Mouse (Mus musculus): ENCODE measurements around the gene Sobp. TPM values are rescaled to one million over a fixed set of nuclear protein-coding genes. Genes with fewer than 3 reads are reported as not detected.

The Sobp gene
- polyA plus RNA-seq, 1 experiment from 2014 or later: 3.7 TPM

DNA sequence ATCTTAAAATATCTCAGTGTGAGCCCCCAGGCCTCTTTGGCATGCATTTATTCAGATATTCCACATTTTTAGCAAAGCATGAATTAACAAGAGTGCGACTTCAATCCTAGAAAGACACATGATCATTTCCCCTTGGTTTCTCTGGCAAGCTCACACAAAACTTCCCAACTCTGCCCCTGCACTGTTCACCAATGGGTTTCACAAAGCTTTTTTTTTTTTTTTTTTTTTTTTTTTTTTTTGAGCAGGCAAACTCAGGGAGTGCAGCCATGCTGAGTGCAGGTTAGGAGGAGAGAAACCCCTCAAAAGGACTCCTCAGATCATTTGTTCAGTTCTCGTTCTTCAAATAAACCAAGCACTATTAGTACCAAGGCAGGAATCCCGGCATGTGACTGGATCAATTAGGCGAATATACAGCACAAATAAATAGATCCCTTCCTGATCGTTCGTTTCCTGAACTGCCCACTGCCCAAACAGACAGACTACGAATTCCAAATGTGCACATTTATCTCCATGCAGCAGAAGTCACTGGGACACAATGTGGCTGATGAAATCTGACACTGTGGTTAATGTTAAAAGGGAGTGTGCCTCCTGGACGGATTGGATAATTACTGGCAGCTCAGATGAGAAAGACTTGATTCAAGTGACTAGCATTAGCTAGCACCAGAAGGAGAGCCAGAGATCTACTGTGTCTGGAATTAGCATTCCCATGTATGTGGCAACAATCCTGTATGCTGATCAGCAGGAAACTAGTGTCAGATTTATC is 53.5 kb downstream of the Sobp start:
- Histone ChIP-seq H3K9me3 (replicated peaks) (no peaks in the 10 kb centered on the region), H3K4me3 (replicated peaks) (no peak overlapping the region), H3K36me3 (no peaks in the 10 kb centered on the region), H3K4me2 (replicated peaks) (no peak overlapping the region), H3K27ac (replicated peaks) (no peak overlapping the region), H3K4me1 (peaks cover 21% of the 10 kb centered on the region; the same call in 1 of the 2 replicates), H3K9ac (no peak overlapping the region), H3K27me3 (no peaks in the 10 kb centered on the region)
- no peak for ATAC-seq (ENCODE audit: insufficient number of reproducible peaks, low FRiP score, low TSS enrichment, low read depth)
- WGBS: 28% methylated on average over 8 of the region's 8 CpGs

GRCm38 (mm10) chr10:43116083-43116927 is 58.0 kb downstream of the Sobp start:
- ATAC-seq (ENCODE audit: insufficient number of reproducible peaks, low FRiP score, low TSS enrichment, low read depth): no peak; the same call in 1 of the 2 replicates

GRCm38 (mm10) chr10:43112296-43112695 is 62.0 kb downstream of the Sobp start:
- H3K4me1 ChIP-seq: peaks cover 7% of the 10 kb centered on the region; the same call in 1 of the 2 replicates
- H3K4me2 ChIP-seq (replicated peaks): no peak overlapping the region
- H3K36me3 ChIP-seq: no peaks in the 10 kb centered on the region
- H3K9ac ChIP-seq: no peak overlapping the region
- H3K27me3 ChIP-seq: no peaks in the 10 kb centered on the region
- WGBS: 81% methylated on average over 7 of the region's 7 CpGs
- no peak overlapping the region for H3K4me3 ChIP-seq (replicated peaks)
- ATAC-seq (ENCODE audit: insufficient number of reproducible peaks, low FRiP score, low TSS enrichment, low read depth): no peak
- H3K9me3 ChIP-seq (replicated peaks): no peaks in the 10 kb centered on the region
- no peak overlapping the region for H3K27ac ChIP-seq (replicated peaks)

More at GRCm38 (mm10) chr10:43116083-43116927, 58.0 kb downstream of the Sobp start:
- H3K4me2 ChIP-seq (replicated peaks): no peak overlapping the region
- no peaks in the 10 kb centered on the region for H3K9me3 ChIP-seq (replicated peaks)
- no peaks in the 10 kb centered on the region for H3K36me3 ChIP-seq
- H3K27me3 ChIP-seq: no peaks in the 10 kb centered on the region
- no peak overlapping the region for H3K4me3 ChIP-seq (replicated peaks)
- H3K4me1 ChIP-seq: peaks cover 13% of the 10 kb centered on the region; the same call in 1 of the 2 replicates
- H3K27ac ChIP-seq (replicated peaks): no peak overlapping the region
- 50% methylated on average over 3 of the region's 3 CpGs for WGBS
- no peak overlapping the region for H3K9ac ChIP-seq

GRCm38 (mm10) chr10:43106616-43107015 is 67.7 kb downstream of the Sobp start:
- Histone ChIP-seq H3K27me3 (no peaks in the 10 kb centered on the region), H3K27ac (replicated peaks) (no peak overlapping the region)
- WGBS: 74% methylated on average over 8 of the region's 8 CpGs

GRCm38 (mm10) chr10:43106196-43106595 is 68.1 kb downstream of the Sobp start:
- Histone ChIP-seq H3K9ac (no peak overlapping the region), H3K4me3 (replicated peaks) (no peak overlapping the region), H3K4me1 (no peaks in the 10 kb centered on the region), H3K9me3 (replicated peaks) (no peaks in the 10 kb centered on the region), H3K27me3 (no peaks in the 10 kb centered on the region), H3K4me2 (replicated peaks) (no peak overlapping the region), H3K27ac (replicated peaks) (no peak overlapping the region), H3K36me3 (no peaks in the 10 kb centered on the region)
- ATAC-seq (ENCODE audit: insufficient number of reproducible peaks, low FRiP score, low TSS enrichment, low read depth): no peak
- WGBS: 53% methylated on average over 7 of the region's 7 CpGs

More at GRCm38 (mm10) chr10:43106616-43107015, 67.7 kb downstream of the Sobp start:
- no peaks in the 10 kb centered on the region for H3K4me1 ChIP-seq
- no peak overlapping the region for H3K4me3 ChIP-seq (replicated peaks)
- no peak overlapping the region for H3K9ac ChIP-seq
- no peak for ATAC-seq (ENCODE audit: insufficient number of reproducible peaks, low FRiP score, low TSS enrichment, low read depth)
- H3K36me3 ChIP-seq: no peaks in the 10 kb centered on the region
- no peak overlapping the region for H3K4me2 ChIP-seq (replicated peaks)
- no peaks in the 10 kb centered on the region for H3K9me3 ChIP-seq (replicated peaks)

DNA sequence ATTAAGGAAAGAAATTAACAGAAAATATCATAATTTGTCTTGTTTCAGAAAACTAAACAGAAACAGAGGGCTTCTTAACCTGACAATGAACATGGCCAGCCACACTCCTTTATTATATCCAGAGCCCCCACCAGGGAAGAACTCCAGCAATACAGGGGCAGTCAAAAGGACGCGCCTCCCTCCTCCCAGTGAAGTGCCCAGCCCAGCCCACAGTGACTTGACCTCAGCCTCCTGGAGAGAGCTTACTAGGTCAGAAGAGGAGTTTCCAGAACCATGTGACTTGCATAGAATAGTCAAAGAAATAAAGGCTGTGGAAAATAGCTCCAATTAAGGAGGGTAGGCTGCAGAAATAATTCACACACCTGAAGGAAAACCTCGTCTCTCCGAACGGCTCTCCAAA is 73.8 kb downstream of the Sobp start:
- Histone ChIP-seq H3K9me3 (replicated peaks) (no peaks in the 10 kb centered on the region), H3K9ac (no peak overlapping the region), H3K4me2 (replicated peaks) (no peak overlapping the region), H3K27me3 (no peaks in the 10 kb centered on the region), H3K27ac (replicated peaks) (no peak overlapping the region), H3K4me3 (replicated peaks) (no peak overlapping the region), H3K36me3 (no peaks in the 10 kb centered on the region), H3K4me1 (no peaks in the 10 kb centered on the region)
- 67% methylated on average over 5 of the region's 5 CpGs for WGBS
- ATAC-seq (ENCODE audit: insufficient number of reproducible peaks, low FRiP score, low TSS enrichment, low read depth): no peak

GRCm38 (mm10) chr10:43099229-43099628 is 75.1 kb downstream of the Sobp start:
- Histone ChIP-seq H3K4me1 (no peaks in the 10 kb centered on the region), H3K27ac (replicated peaks) (no peak overlapping the region), H3K27me3 (no peaks in the 10 kb centered on the region), H3K4me3 (replicated peaks) (no peak overlapping the region), H3K9ac (no peak overlapping the region), H3K4me2 (replicated peaks) (no peak overlapping the region), H3K9me3 (replicated peaks) (no peaks in the 10 kb centered on the region), H3K36me3 (no peaks in the 10 kb centered on the region)
- ATAC-seq (ENCODE audit: insufficient number of reproducible peaks, low FRiP score, low TSS enrichment, low read depth): no peak
- 69% methylated on average over 6 of the region's 6 CpGs for WGBS

DNA sequence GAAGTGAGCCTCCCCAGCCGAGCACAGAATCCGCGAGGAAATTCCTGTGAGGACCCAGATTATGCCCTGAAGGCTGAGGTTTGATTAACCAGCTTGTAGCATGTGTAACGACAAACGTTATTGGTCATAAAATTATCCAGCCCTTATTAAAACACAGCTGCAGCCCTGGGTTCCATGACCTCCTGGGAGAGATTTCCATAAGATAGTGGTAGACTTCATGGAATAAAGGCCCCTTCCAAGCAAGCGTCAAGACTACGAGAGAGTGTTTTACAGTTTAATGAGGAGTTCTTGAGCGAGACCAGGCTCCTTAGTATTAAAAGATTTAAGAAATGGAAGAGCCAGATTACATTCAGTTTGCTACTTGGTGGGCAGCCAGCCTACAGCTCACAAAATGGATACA is 76.6 kb downstream of the Sobp start:
- no peak overlapping the region for H3K4me2 ChIP-seq (replicated peaks)
- no peak overlapping the region for H3K4me3 ChIP-seq (replicated peaks)
- no peak for ATAC-seq (ENCODE audit: insufficient number of reproducible peaks, low FRiP score, low TSS enrichment, low read depth)
- H3K27me3 ChIP-seq: no peaks in the 10 kb centered on the region
- no peaks in the 10 kb centered on the region for H3K36me3 ChIP-seq
- no peak overlapping the region for H3K27ac ChIP-seq (replicated peaks)
- no peaks in the 10 kb centered on the region for H3K9me3 ChIP-seq (replicated peaks)
- no peaks in the 10 kb centered on the region for H3K4me1 ChIP-seq
- no peak overlapping the region for H3K9ac ChIP-seq
- WGBS: 49% methylated on average over 8 of the region's 8 CpGs

DNA sequence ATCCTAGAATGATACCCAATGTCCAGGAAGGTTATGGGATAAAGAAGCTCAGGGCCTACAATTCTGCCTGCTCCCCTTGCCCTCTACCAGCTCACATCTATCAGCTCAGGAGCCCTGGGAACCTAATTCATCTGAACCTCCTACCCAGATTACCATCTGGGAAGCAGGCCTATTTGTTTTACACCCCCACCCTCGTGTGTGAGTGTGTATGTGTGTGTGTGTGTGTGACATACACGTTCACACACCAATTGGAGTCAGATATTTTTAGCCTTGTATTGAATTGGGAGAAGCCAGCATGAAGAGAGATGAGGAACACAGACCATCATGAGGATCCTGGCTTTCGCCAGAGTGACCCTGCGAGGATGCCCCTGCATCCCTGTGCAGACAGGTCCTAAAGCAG is 77.7 kb downstream of the Sobp start:
- no peak overlapping the region for H3K4me2 ChIP-seq (replicated peaks)
- 65% methylated on average over 4 of the region's 4 CpGs for WGBS
- H3K36me3 ChIP-seq: no peaks in the 10 kb centered on the region
- H3K27me3 ChIP-seq: no peaks in the 10 kb centered on the region
- no peak overlapping the region for H3K4me3 ChIP-seq (replicated peaks)
- ATAC-seq (ENCODE audit: insufficient number of reproducible peaks, low FRiP score, low TSS enrichment, low read depth): no peak
- H3K4me1 ChIP-seq: no peaks in the 10 kb centered on the region
- H3K9me3 ChIP-seq (replicated peaks): no peaks in the 10 kb centered on the region
- H3K9ac ChIP-seq: no peak overlapping the region
- H3K27ac ChIP-seq (replicated peaks): no peak overlapping the region

DNA sequence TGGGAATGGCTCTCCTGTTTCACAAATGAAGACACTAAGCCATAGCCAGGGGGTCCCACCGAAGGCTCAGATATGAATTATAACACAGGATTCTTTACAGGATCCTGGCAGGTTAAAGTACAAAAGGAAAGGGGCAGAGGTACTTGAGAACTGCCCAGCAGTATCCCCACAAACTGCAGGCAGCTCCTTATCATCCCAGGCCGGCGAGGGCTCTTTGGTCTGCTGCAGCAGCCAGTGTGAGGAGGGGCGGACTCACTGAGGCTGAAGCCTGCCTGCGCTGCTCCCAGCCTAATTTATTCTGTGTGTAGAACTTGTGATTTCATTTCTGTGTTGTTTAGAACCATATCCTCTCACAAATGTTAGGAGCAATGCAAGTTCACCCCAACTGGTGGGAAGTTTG is 79.8 kb downstream of the Sobp start:
- no peaks in the 10 kb centered on the region for H3K36me3 ChIP-seq
- no peak overlapping the region for H3K9ac ChIP-seq
- no peaks in the 10 kb centered on the region for H3K4me1 ChIP-seq
- H3K27ac ChIP-seq (replicated peaks): no peak overlapping the region
- no peak overlapping the region for H3K4me3 ChIP-seq (replicated peaks)
- H3K9me3 ChIP-seq (replicated peaks): no peaks in the 10 kb centered on the region
- 34% methylated on average over 5 of the region's 5 CpGs for WGBS
- no peak for ATAC-seq (ENCODE audit: insufficient number of reproducible peaks, low FRiP score, low TSS enrichment, low read depth)
- no peaks in the 10 kb centered on the region for H3K27me3 ChIP-seq
- H3K4me2 ChIP-seq (replicated peaks): no peak overlapping the region

DNA sequence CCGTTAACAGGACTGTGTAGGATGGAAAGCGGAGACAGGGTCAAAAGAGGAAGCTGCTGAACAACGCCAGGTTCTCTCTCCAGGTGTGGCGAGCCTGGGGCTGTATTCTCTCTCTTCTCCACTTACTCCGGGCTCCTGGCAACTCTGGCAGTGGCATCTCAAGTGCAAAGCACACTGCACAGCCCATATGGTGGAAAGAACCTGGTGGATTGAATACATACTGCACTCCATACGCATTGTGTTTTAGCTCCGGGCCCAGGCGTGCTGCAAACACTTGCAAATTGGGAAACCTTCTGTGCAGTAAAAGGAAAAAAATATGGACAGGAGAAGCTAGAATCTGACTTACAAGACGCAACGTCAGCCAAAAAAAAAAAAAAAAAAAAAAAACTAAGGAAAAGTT is 80.9 kb downstream of the Sobp start:
- ATAC-seq (ENCODE audit: insufficient number of reproducible peaks, low FRiP score, low TSS enrichment, low read depth): no peak
- no peak overlapping the region for H3K4me2 ChIP-seq (replicated peaks)

More for the DNA sequence above, 80.9 kb downstream of the Sobp start:
- H3K27me3 ChIP-seq: no peaks in the 10 kb centered on the region
- H3K27ac ChIP-seq (replicated peaks): no peak overlapping the region
- no peaks in the 10 kb centered on the region for H3K36me3 ChIP-seq
- no peaks in the 10 kb centered on the region for H3K9me3 ChIP-seq (replicated peaks)
- no peak overlapping the region for H3K4me3 ChIP-seq (replicated peaks)
- H3K4me1 ChIP-seq: no peaks in the 10 kb centered on the region
- no peak overlapping the region for H3K9ac ChIP-seq
- 64% methylated on average over 10 of the region's 10 CpGs for WGBS

Data from embryonic facial prominence, embryonic 15.5 days (tissue).